Mouse (Mus musculus): ENCODE data around the gene Cox7a1. TPM values are rescaled to one million over a fixed set of nuclear protein-coding genes. Genes with fewer than 3 reads are reported as not detected.
"Not testable (repeated sequence)": the region's sequence is repeated elsewhere in the genome, so short reads cannot be mapped to it uniquely, and the experiment has no call there.

The Cox7a1 gene
- polyA plus RNA-seq, 1 experiment: 2.4 TPM

- Histone ChIP-seq H3K4me1 (peaks cover 44% of the 10 kb centered on the region), H3K27me3 (replicated peaks) (no peaks in the 10 kb centered on the region), H3K4me3 (replicated peaks) (no peak overlapping the region), H3K36me3 (replicated peaks; ENCODE audit: low read length) (no peaks in the 10 kb centered on the region), H3K9me3 (no peaks in the 10 kb centered on the region)
- TF ChIP-seq FLI1 (IDR thresholded peaks at IDR 0.05; ENCODE audit: low read length) (no peak), GATA1 (IDR thresholded peaks at IDR 0.05; ENCODE audit: borderline replicate concordance, low read length) (no peak)
These were observed 15.7 kb downstream of the Cox7a1 start for GRCm38 (mm10) chr7:30199498-30200139.

GRCm38 (mm10) chr7:30200200-30200599 lies 16.3 kb downstream of the Cox7a1 start:
- Histone ChIP-seq H3K4me1 (peaks cover 46% of the 10 kb centered on the region), H3K36me3 (replicated peaks; ENCODE audit: low read length) (no peaks in the 10 kb centered on the region), H3K9me3 (no peaks in the 10 kb centered on the region), H3K27me3 (replicated peaks) (no peaks in the 10 kb centered on the region), H3K4me3 (replicated peaks) (no peak overlapping the region)
- TF ChIP-seq GATA1 (IDR thresholded peaks at IDR 0.05; ENCODE audit: borderline replicate concordance, low read length) (no peak), FLI1 (IDR thresholded peaks at IDR 0.05; ENCODE audit: low read length) (no peak)

GRCm38 (mm10) chr7:30200661-30201060 lies 16.7 kb downstream of the Cox7a1 start:
- H3K27me3 ChIP-seq (replicated peaks); H3K9me3 ChIP-seq; H3K36me3 ChIP-seq (replicated peaks; ENCODE audit: low read length): not testable (repeated sequence)

GRCm38 (mm10) chr7:30202895-30203690 lies 19.1 kb downstream of the Cox7a1 start:
- no peak for TF ChIP-seq FLI1 (IDR thresholded peaks at IDR 0.05; ENCODE audit: low read length)
- Histone ChIP-seq H3K4me1 (peaks cover 21% of the 10 kb centered on the region), H3K27me3 (replicated peaks) (no peaks in the 10 kb centered on the region), H3K9me3 (no peaks in the 10 kb centered on the region), H3K36me3 (replicated peaks; ENCODE audit: low read length) (no peaks in the 10 kb centered on the region), H3K4me3 (replicated peaks) (no peak overlapping the region)

More at GRCm38 (mm10) chr7:30200661-30201060, 16.7 kb downstream of the Cox7a1 start:
- peaks cover 45% of the 10 kb centered on the region for H3K4me1 ChIP-seq
- not testable (repeated sequence) for H3K4me3 ChIP-seq (replicated peaks)

- Histone ChIP-seq H3K9me3 (no peaks in the 10 kb centered on the region), H3K4me1 (peaks cover 12% of the 10 kb centered on the region), H3K4me3 (replicated peaks) (peak overlapping the region; percentile 44), H3K36me3 (replicated peaks; ENCODE audit: low read length) (no peaks in the 10 kb centered on the region), H3K27me3 (replicated peaks) (no peaks in the 10 kb centered on the region)
- TF ChIP-seq GATA1 (IDR thresholded peaks at IDR 0.05; ENCODE audit: borderline replicate concordance, low read length) (no peak), FLI1 (IDR thresholded peaks at IDR 0.05; ENCODE audit: low read length) (no peak)
These were observed 20.4 kb downstream of the Cox7a1 start for GRCm38 (mm10) chr7:30204380-30204779.

GRCm38 (mm10) chr7:30205383-30205782 lies 21.4 kb downstream of the Cox7a1 start:
- TF ChIP-seq GATA1 (IDR thresholded peaks at IDR 0.05; ENCODE audit: borderline replicate concordance, low read length) (no peak), FLI1 (IDR thresholded peaks at IDR 0.05; ENCODE audit: low read length) (no peak)
- H3K4me1 ChIP-seq: peaks cover 12% of the 10 kb centered on the region
- H3K4me3 ChIP-seq (replicated peaks): no peak overlapping the region
- H3K9me3 ChIP-seq: no peaks in the 10 kb centered on the region
- no peaks in the 10 kb centered on the region for H3K27me3 ChIP-seq (replicated peaks)
- H3K36me3 ChIP-seq (replicated peaks; ENCODE audit: low read length): no peaks in the 10 kb centered on the region

- H3K4me1 ChIP-seq: peaks cover 12% of the 10 kb centered on the region
- not testable (repeated sequence) for H3K4me3 ChIP-seq (replicated peaks); H3K9me3 ChIP-seq; H3K27me3 ChIP-seq (replicated peaks); H3K36me3 ChIP-seq (replicated peaks; ENCODE audit: low read length)
These were observed 22.4 kb downstream of the Cox7a1 start for GRCm38 (mm10) chr7:30206364-30206763.

GRCm38 (mm10) chr7:30211025-30211424 lies 27.1 kb downstream of the Cox7a1 start:
- TF ChIP-seq GATA1 (IDR thresholded peaks at IDR 0.05; ENCODE audit: borderline replicate concordance, low read length) (no peak), FLI1 (IDR thresholded peaks at IDR 0.05; ENCODE audit: low read length) (no peak)
- H3K4me3 ChIP-seq (replicated peaks): no peak overlapping the region
- H3K9me3 ChIP-seq: peaks cover 4% of the 10 kb centered on the region; the same call in 1 of the 2 replicates
- peaks cover 2% of the 10 kb centered on the region for H3K27me3 ChIP-seq (replicated peaks)
- H3K36me3 ChIP-seq (replicated peaks; ENCODE audit: low read length): no peaks in the 10 kb centered on the region
- H3K4me1 ChIP-seq: no peaks in the 10 kb centered on the region

GRCm38 (mm10) chr7:30213881-30214280 lies 29.9 kb downstream of the Cox7a1 start:
- Histone ChIP-seq H3K9me3 (peaks cover 4% of the 10 kb centered on the region; the same call in 1 of the 2 replicates), H3K36me3 (replicated peaks; ENCODE audit: low read length) (no peaks in the 10 kb centered on the region), H3K4me3 (replicated peaks) (no peak overlapping the region), H3K4me1 (peaks cover 13% of the 10 kb centered on the region), H3K27me3 (replicated peaks) (peaks cover 2% of the 10 kb centered on the region)
- TF ChIP-seq FLI1 (IDR thresholded peaks at IDR 0.05; ENCODE audit: low read length) (no peak), GATA1 (IDR thresholded peaks at IDR 0.05; ENCODE audit: borderline replicate concordance, low read length) (no peak)

- H3K4me1 ChIP-seq: peaks cover 27% of the 10 kb centered on the region
- H3K9me3 ChIP-seq: peaks cover 4% of the 10 kb centered on the region; the same call in 1 of the 2 replicates
- H3K4me3 ChIP-seq (replicated peaks): no peak overlapping the region
- no peaks in the 10 kb centered on the region for H3K36me3 ChIP-seq (replicated peaks; ENCODE audit: low read length)
- peaks cover 2% of the 10 kb centered on the region for H3K27me3 ChIP-seq (replicated peaks)
- TF ChIP-seq GATA1 (IDR thresholded peaks at IDR 0.05; ENCODE audit: borderline replicate concordance, low read length) (no peak), FLI1 (IDR thresholded peaks at IDR 0.05; ENCODE audit: low read length) (no peak)
These were observed 31.9 kb downstream of the Cox7a1 start for GRCm38 (mm10) chr7:30215875-30216274.

All from megakaryocyte, embryonic 14.5 days (primary cell).